Mouse (Mus musculus) CH12.LX (cell line): Measurements from ENCODE around the gene Arrb2. TPM values are rescaled to one million over a fixed set of nuclear protein-coding genes. Genes with fewer than 3 reads are reported as not detected.

Source experiments
- DNase-seq: peaks from one replicate; pipeline ENCODE4 v3.0.0-alpha.2; 2013; ENCODE audit errors: extremely low read depth
- H3K27ac ChIP-seq: 2 replicates; pipeline ENCODE4 v1.5.1; 2012; ENCODE audit warnings: low read depth, mild to moderate bottlenecking, control low read depth, moderate library complexity; ENCODE audit not compliant: insufficient read depth
- H3K27me3 ChIP-seq: replicated peaks from 2 replicates; pipeline ENCODE3; 2012; ENCODE audit warnings: inconsistent platforms
- H3K36me3 ChIP-seq, 2 experiments: replicated peaks in 1 of 2; 2 replicates each; pipeline versions ENCODE3 to v1.6.1; 2012; ENCODE audit warnings: inconsistent platforms in 1 of 2, low read length in 1 of 2, mild to moderate bottlenecking in 1 of 2, mixed read lengths in 1 of 2, moderate library complexity in 1 of 2; ENCODE audit not compliant: control insufficient read depth in 1 of 2, insufficient read depth in 1 of 2
- H3K4me1 ChIP-seq, 2 experiments: 2 replicates each; pipeline ENCODE4 v1.6.1; 2012; ENCODE audit warnings: inconsistent platforms in 1 of 2, moderate library complexity in 1 of 2; ENCODE audit not compliant: insufficient read depth in 2 of 2, control insufficient read depth in 1 of 2
- H3K4me2 ChIP-seq: 2 replicates; pipeline ENCODE4 v1.6.1; 2012; ENCODE audit warnings: low read depth, mild to moderate bottlenecking, control low read depth; ENCODE audit not compliant: poor library complexity, insufficient read depth, severe bottlenecking
- H3K4me3 ChIP-seq, 3 experiments: fragments of 150-350 bp in 1 of 3; sonication (generic) in 1 of 3; replicated peaks in 1 of 3; 2 replicates each; pipeline versions ENCODE3 to v1.5.1; 2011 to 2012; ENCODE audit warnings: low read depth in 2 of 3, low read length in 2 of 3, mild to moderate bottlenecking in 2 of 3, moderate library complexity in 2 of 3, control low read depth in 1 of 3, improper control_type of control experiment in 1 of 3, inconsistent platforms in 1 of 3, mixed read lengths in 1 of 3; ENCODE audit not compliant: poor library complexity in 1 of 3
- H3K79me2 ChIP-seq: replicated peaks from 2 replicates; pipeline ENCODE4 v1.6.1; 2012; ENCODE audit warnings: mild to moderate bottlenecking, moderate library complexity; ENCODE audit not compliant: control insufficient read depth, poor library complexity, insufficient read depth, severe bottlenecking; ENCODE audit errors: extremely low read depth
- H3K9ac ChIP-seq: 2 replicates; pipeline ENCODE4 v1.6.1; 2012; ENCODE audit warnings: low read depth, mild to moderate bottlenecking, control low read depth, moderate library complexity; ENCODE audit not compliant: insufficient read depth
- H3K9me3 ChIP-seq: replicated peaks from 2 replicates; pipeline ENCODE3; 2012; ENCODE audit warnings: low read length, inconsistent platforms, mixed read lengths
- BHLHE40 ChIP-seq: IDR thresholded peaks from 2 replicates; pipeline ENCODE4 v1.6.1; 2011; ENCODE audit warnings: mild to moderate bottlenecking, low read depth, low read length, improper control_type of control experiment
- CHD2 ChIP-seq: IDR thresholded peaks from 2 replicates; pipeline ENCODE4 v1.6.1; 2011; ENCODE audit warnings: low read length, improper control_type of control experiment
- ELF1 ChIP-seq: IDR thresholded peaks from 2 replicates; pipeline ENCODE4 v1.6.1; 2014; ENCODE audit warnings: low read depth, mild to moderate bottlenecking, inconsistent platforms, low read length, improper control_type of control experiment
- EP300 ChIP-seq: IDR thresholded peaks from 2 replicates; pipeline ENCODE4 v1.6.1; 2011; ENCODE audit warnings: low read length, improper control_type of control experiment
- ETS1 ChIP-seq: conservative IDR thresholded peaks from 2 replicates; pipeline ENCODE4 v1.6.1; 2012; ENCODE audit warnings: low read depth, mild to moderate bottlenecking, inconsistent platforms, low read length, improper control_type of control experiment, moderate library complexity
- IRF4 ChIP-seq: IDR thresholded peaks from 2 replicates; pipeline ENCODE4 v1.6.1; 2014; ENCODE audit warnings: low read depth, mild to moderate bottlenecking, inconsistent platforms, low read length, improper control_type of control experiment
- JUN ChIP-seq: IDR thresholded peaks from 2 replicates; pipeline ENCODE4 v1.6.1; 2011; ENCODE audit warnings: low read depth, mild to moderate bottlenecking, low read length, improper control_type of control experiment, moderate library complexity; ENCODE audit not compliant: insufficient read depth
- JUND ChIP-seq: conservative IDR thresholded peaks from 2 replicates; pipeline ENCODE4 v1.6.1; 2011; ENCODE audit warnings: low read depth, low read length, improper control_type of control experiment
- KAT2A ChIP-seq: IDR thresholded peaks from 2 replicates; pipeline ENCODE4 v1.6.1; 2012; ENCODE audit warnings: low read length, improper control_type of control experiment, inconsistent platforms; ENCODE audit not compliant: insufficient replicate concordance
- MAFK ChIP-seq: IDR thresholded peaks from 2 replicates; pipeline ENCODE4 v1.6.1; 2011; ENCODE audit warnings: low read length, improper control_type of control experiment; ENCODE audit not compliant: insufficient replicate concordance
- MAX ChIP-seq: IDR thresholded peaks from 2 replicates; pipeline ENCODE4 v1.6.1; 2011; ENCODE audit warnings: low read length, improper control_type of control experiment
- MAZ ChIP-seq: IDR thresholded peaks from 2 replicates; pipeline ENCODE4 v1.6.1; 2012; ENCODE audit warnings: low read depth, mild to moderate bottlenecking, inconsistent platforms, low read length, improper control_type of control experiment, moderate library complexity
- MEF2A ChIP-seq: IDR thresholded peaks from 2 replicates; pipeline ENCODE4 v1.6.1; 2014; ENCODE audit warnings: low read depth, mild to moderate bottlenecking, inconsistent platforms, low read length, improper control_type of control experiment, borderline replicate concordance
- MXI1 ChIP-seq: IDR thresholded peaks from 2 replicates; pipeline ENCODE4 v1.6.1; 2011; ENCODE audit warnings: mild to moderate bottlenecking, low read depth, low read length, improper control_type of control experiment
- NRF1 ChIP-seq: IDR thresholded peaks from 2 replicates; pipeline ENCODE4 v1.6.1; 2014; ENCODE audit warnings: low read depth, mild to moderate bottlenecking, inconsistent platforms, low read length, improper control_type of control experiment, moderate library complexity
- PAX5 ChIP-seq: IDR thresholded peaks from 2 replicates; pipeline ENCODE4 v1.6.1; 2012; ENCODE audit warnings: low read length, inconsistent platforms, mixed read lengths
- POLR2A ChIP-seq: IDR thresholded peaks from 2 replicates; pipeline ENCODE4 v1.6.1; 2011; ENCODE audit warnings: low read depth, mild to moderate bottlenecking, improper control_type of control experiment, low read length
- POLR2AphosphoS2 ChIP-seq: IDR thresholded peaks from 2 replicates; pipeline ENCODE4 v1.6.1; 2011; ENCODE audit warnings: low read depth, low read length, improper control_type of control experiment
- RAD21 ChIP-seq: IDR thresholded peaks from 2 replicates; pipeline ENCODE4 v1.6.1; 2011; ENCODE audit warnings: low read depth, mild to moderate bottlenecking, low read length, improper control_type of control experiment, moderate library complexity
- RCOR1 ChIP-seq: conservative IDR thresholded peaks from 2 replicates; pipeline ENCODE4 v1.6.1; 2012; ENCODE audit warnings: low read depth, mild to moderate bottlenecking, inconsistent platforms, low read length, improper control_type of control experiment
- SIN3A ChIP-seq: IDR thresholded peaks from 2 replicates; pipeline ENCODE4 v1.6.1; 2012; ENCODE audit warnings: low read length, improper control_type of control experiment, inconsistent platforms
- SMC3 ChIP-seq: IDR thresholded peaks from 2 replicates; pipeline ENCODE4 v1.6.1; 2011; ENCODE audit warnings: low read depth, low read length, improper control_type of control experiment
- TBP ChIP-seq: conservative IDR thresholded peaks from 2 replicates; pipeline ENCODE4 v1.6.1; 2011; ENCODE audit warnings: low read depth, low read length, improper control_type of control experiment
- UBTF ChIP-seq: IDR thresholded peaks from 2 replicates; pipeline ENCODE4 v1.6.1; 2012; ENCODE audit warnings: low read depth, mild to moderate bottlenecking, inconsistent platforms, low read length, improper control_type of control experiment, moderate library complexity
- USF1 ChIP-seq: IDR thresholded peaks from 2 replicates; pipeline ENCODE4 v1.6.1; 2014; ENCODE audit warnings: low read depth, mild to moderate bottlenecking, inconsistent platforms, low read length, improper control_type of control experiment
- ZC3H11A ChIP-seq: IDR thresholded peaks from 2 replicates; pipeline ENCODE4 v1.6.1; 2012; ENCODE audit warnings: low read depth, mild to moderate bottlenecking, inconsistent platforms, low read length, improper control_type of control experiment
- ZMIZ1 ChIP-seq: IDR thresholded peaks from 2 replicates; pipeline ENCODE4 v1.6.1; 2012; ENCODE audit warnings: low read depth, mild to moderate bottlenecking, inconsistent platforms, low read length, improper control_type of control experiment
- ZNF384 ChIP-seq: IDR thresholded peaks from 2 replicates; pipeline ENCODE4 v1.6.1; 2012; ENCODE audit warnings: low read depth, low read length, improper control_type of control experiment, inconsistent platforms
- dilution Hi-C: fragments of 300-500 bp; cut with MboI; formaldehyde crosslinking; loops from 2 replicates; pipeline ENCODE4 v1.14.3; 2020; ENCODE audit warnings: low sequenced_read_pairs; ENCODE audit not compliant: extremely low pct_unique_long_range_greater_than_20kb, extremely low pct_ligation_motif_present
- in situ Hi-C: fragments of 300-500 bp; cut with MboI; formaldehyde crosslinking; loops from 3 replicates; pipeline ENCODE4 v1.14.3; 2019; ENCODE audit warnings: low sequenced_read_pairs, low pct_ligation_motif_present, low pct_unique_long_range_greater_than_20kb, mixed read lengths
- polyA plus RNA-seq: library from polyadenylated mRNA; unstranded; fragments of >175 nt; gene quantifications from 2 replicates; pipeline ENCODE4 v1.2.1, GENCODE M21; 2012; ENCODE audit warnings: low read depth; ENCODE audit not compliant: insufficient read length
- total RNA-seq, 2 experiments: library from RNA; depleted of rRNA; stranded (reverse); fragments of 300-350 nt in 1 of 2; fragments of >200 nt in 1 of 2; gene quantifications; 2 replicates each; pipeline ENCODE4 v1.2.3; 2012 to 2014

Arrb2 gene
- total and polyA plus RNA-seq, 3 experiments: 46.0 to 89.7 (median 60.2) TPM

- no peaks in the 10 kb centered on the region for H3K9me3 ChIP-seq
- no peaks in the 10 kb centered on the region for H3K27me3 ChIP-seq
- no peak overlapping the region for H3K27ac ChIP-seq
- peak overlapping the region; percentile 69 to 87 (median 73) for H3K4me3 ChIP-seq
- H3K36me3 ChIP-seq: peaks cover 23 to 39% of the 10 kb centered on the region in 2 experiments
- DNase-seq: peak; percentile 56
- H3K79me2 ChIP-seq: peaks cover 9% of the 10 kb centered on the region
- peak overlapping the region; percentile 75 for H3K4me2 ChIP-seq
- in situ Hi-C loops (no loop called here), dilution Hi-C loops (no loop called here)
- peaks cover 10 to 58% of the 10 kb centered on the region in 2 experiments for H3K4me1 ChIP-seq
- TF ChIP-seq MAZ (0 out of 2 replicates have a peak, but pooled peaks have one; percentile 18), NRF1 (no peak), JUN (no peak), ELF1 (peak; percentile 63), BHLHE40 (peak; percentile 17; the same call in 1 of the 2 replicates), MEF2A (0 out of 2 replicates have a peak, but pooled peaks have one; percentile 47)
- H3K9ac ChIP-seq: peak overlapping the region; percentile 68
These were observed 597 bp downstream of the Arrb2 start for GRCm38 (mm10) chr11:70432895-70433568.

- peak overlapping the region; percentile 75 for H3K4me2 ChIP-seq
- TF ChIP-seq MXI1 (no peak), PAX5 (no peak), ZMIZ1 (no peak), ZC3H11A (no peak), KAT2A (no peak), POLR2AphosphoS2 (no peak), ETS1 (peak; percentile 54; the same call in 1 of the 2 replicates), BHLHE40 (peak; percentile 31; the same call in 1 of the 2 replicates), MAFK (peak; percentile 99), MAX (0 out of 2 replicates have a peak, but pooled peaks have one; percentile 34), USF1 (no peak), RCOR1 (0 out of 2 replicates have a peak, but pooled peaks have one; percentile 45), RAD21 (no peak), ZNF384 (no peak), UBTF (no peak), SIN3A (no peak), SMC3 (no peak), EP300 (peak; percentile 73), CHD2 (peak; percentile 40; the same call in 1 of the 2 replicates), MAZ (0 out of 2 replicates have a peak, but pooled peaks have one; percentile 50), IRF4 (peak; percentile 42; the same call in 1 of the 2 replicates), TBP (no peak), POLR2A (no peak), JUND (no peak), NRF1 (peak; percentile 38; the same call in 1 of the 2 replicates)
- peak overlapping the region; percentile 68 for H3K9ac ChIP-seq
- H3K4me3 ChIP-seq: peak overlapping the region; percentile 69 to 87 (median 73)
- peak; percentile 48 for DNase-seq
- no peaks in the 10 kb centered on the region for H3K27me3 ChIP-seq
- peaks cover 27 to 45% of the 10 kb centered on the region in 2 experiments for H3K36me3 ChIP-seq
- H3K27ac ChIP-seq: no peak overlapping the region
- peaks cover 10 to 61% of the 10 kb centered on the region in 2 experiments for H3K4me1 ChIP-seq
- dilution Hi-C loops (no loop called here), in situ Hi-C loops (no loop called here)
- peaks cover 9% of the 10 kb centered on the region for H3K79me2 ChIP-seq
- H3K9me3 ChIP-seq: no peaks in the 10 kb centered on the region
These were observed 1.1 kb downstream of the Arrb2 start for GRCm38 (mm10) chr11:70433569-70433943.
